Mouse (Mus musculus) spleen, adult 2 months (tissue): Measurements from ENCODE around the gene Gm10271. TPM values are rescaled to one million over a fixed set of nuclear protein-coding genes. Genes with fewer than 3 reads are reported as not detected.

Experiments used
- DNase-seq, 2 experiments: peaks; one replicate each; pipeline versions ENCODE4 v3.0.0 to v3.0.0-alpha.2; 2012 to 2021; ENCODE audit warnings: low spot score in 2 of 2, low read depth in 1 of 2
- H3K27ac ChIP-seq: fragments of 200-500 bp; 2 replicates; pipeline ENCODE4 v1.5.1; 2012; ENCODE audit warnings: low read length, inconsistent platforms; ENCODE audit not compliant: insufficient read depth
- H3K27me3 ChIP-seq: fragments of 200-500 bp; 2 replicates; pipeline ENCODE4 v1.6.1; 2012; ENCODE audit warnings: mild to moderate bottlenecking, moderate library complexity, low read length, inconsistent platforms; ENCODE audit not compliant: control insufficient read depth, insufficient read depth
- H3K36me3 ChIP-seq: fragments of 200-500 bp; 2 replicates; pipeline ENCODE4 v1.6.1; 2012; ENCODE audit warnings: mild to moderate bottlenecking, low read length, inconsistent platforms; ENCODE audit not compliant: control insufficient read depth, insufficient read depth
- H3K4me1 ChIP-seq: fragments of 200-500 bp; 2 replicates; pipeline ENCODE4 v1.6.1; 2011; ENCODE audit warnings: inconsistent platforms; ENCODE audit not compliant: control insufficient read depth, insufficient read depth, insufficient read length
- H3K4me3 ChIP-seq: fragments of 200-500 bp; 2 replicates; pipeline ENCODE4 v1.5.1; 2011; ENCODE audit warnings: mild to moderate bottlenecking, inconsistent platforms; ENCODE audit not compliant: insufficient read depth, insufficient read length; ENCODE audit errors: extremely low read depth
- CTCF ChIP-seq: fragments of 200-500 bp; IDR thresholded peaks from 2 replicates; pipeline ENCODE4 v1.5.1; 2011; ENCODE audit warnings: mild to moderate bottlenecking, inconsistent platforms; ENCODE audit not compliant: insufficient read depth, insufficient read length, insufficient replicate concordance; ENCODE audit errors: extremely low read depth
- POLR2A ChIP-seq: fragments of 200-500 bp; IDR thresholded peaks from 2 replicates; pipeline ENCODE4 v1.6.1; 2011; ENCODE audit warnings: low read depth, low read length, inconsistent platforms
- WGBS: fragments of 180-500 bp; shearing (Covaris S2); methylation state at CpG from one replicate; pipeline ENCODE4 v1.1.7; 2018; 5-methylcytosine and 5-hydroxymethylcytosine counted together
- polyA plus RNA-seq: library from polyadenylated mRNA; depleted of rRNA; stranded (reverse); fragments of >200 nt; gene quantifications from 2 replicates; pipeline ENCODE4 v1.2.3, GENCODE M21; 2012; rRNA removed

Gm10271 gene
- not detected in 2 replicates for polyA plus RNA-seq

DNA sequence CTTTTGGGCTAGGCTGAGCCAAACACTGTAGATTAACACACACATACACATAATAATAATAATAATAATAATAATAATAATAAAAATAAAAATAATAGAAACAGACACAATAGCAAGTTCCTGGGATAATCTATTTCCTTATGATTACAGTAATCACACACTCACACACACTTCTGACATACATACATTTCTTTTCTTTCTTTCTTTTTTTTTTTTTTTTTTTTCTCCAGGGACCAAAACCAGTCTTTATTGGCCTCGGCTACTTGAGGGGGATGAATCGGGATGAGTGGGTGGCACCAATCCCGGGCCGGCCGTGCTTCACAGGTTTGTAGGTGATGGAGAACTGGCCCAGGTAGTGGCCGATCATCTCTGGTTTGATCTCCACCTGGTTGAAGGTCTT, at the start of gene Gm10271:
TSS of gene Gm10271 (minus strand) at position 101 of the 400 bp plus-strand sequence.
- H3K27ac ChIP-seq = no peak within 1 kb of the TSS
- 92% methylated on average over 6 of the region's 6 CpGs for WGBS
- H3K27me3 ChIP-seq = no peaks in the 10 kb centered on the region
- DNase-seq = no peak
- no peaks in the 10 kb centered on the region for H3K4me1 ChIP-seq
- H3K4me3 ChIP-seq = no peak within 1 kb of the TSS
- TF ChIP-seq POLR2A (no peak), CTCF (no peak)
- no peaks in the 10 kb centered on the region for H3K36me3 ChIP-seq

DNA sequence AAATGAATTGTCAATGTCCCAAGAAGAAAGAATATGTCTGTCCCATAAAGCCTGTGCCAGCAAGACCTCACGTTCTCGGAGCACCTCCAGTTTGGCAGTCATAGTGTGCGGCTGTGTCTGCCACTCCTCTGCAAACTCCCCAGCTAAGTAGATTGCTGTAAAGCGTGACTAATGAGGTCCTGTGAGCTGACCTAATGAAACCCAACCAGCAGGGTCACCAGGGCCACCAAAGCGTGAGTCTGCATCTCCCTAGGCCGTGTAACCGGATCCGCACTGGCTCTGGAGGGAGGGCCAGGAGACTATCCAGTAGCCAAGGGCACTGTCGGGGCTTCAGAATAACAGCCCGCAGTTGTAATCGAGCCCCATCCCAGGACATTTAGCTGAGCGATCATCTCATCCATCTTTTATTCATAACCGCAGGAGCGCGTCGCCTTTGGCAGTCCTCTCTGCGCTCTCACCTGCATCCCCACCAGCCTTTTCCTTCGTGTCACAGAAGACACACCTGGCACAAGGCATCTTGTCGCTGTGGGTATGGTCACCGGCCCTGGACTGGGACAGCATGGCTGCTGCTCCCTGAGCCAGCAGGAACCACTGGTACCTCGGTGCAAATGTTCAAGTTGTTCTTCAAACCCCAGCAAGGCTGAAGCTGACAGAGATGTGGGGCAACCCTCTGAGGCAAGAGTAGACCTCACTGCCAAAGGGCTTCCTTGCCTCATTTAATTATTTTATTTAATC, 48.8 kb upstream of the Gm10271 start:
- WGBS = 82% methylated on average over 21 of the region's 21 CpGs
- Histone ChIP-seq H3K27ac (no peak overlapping the region), H3K27me3 (no peaks in the 10 kb centered on the region), H3K4me3 (no peak overlapping the region), H3K36me3 (no peaks in the 10 kb centered on the region), H3K4me1 (no peaks in the 10 kb centered on the region)
- no peak for TF ChIP-seq POLR2A
- no peak for TF ChIP-seq CTCF
- no peak for DNase-seq

DNA sequence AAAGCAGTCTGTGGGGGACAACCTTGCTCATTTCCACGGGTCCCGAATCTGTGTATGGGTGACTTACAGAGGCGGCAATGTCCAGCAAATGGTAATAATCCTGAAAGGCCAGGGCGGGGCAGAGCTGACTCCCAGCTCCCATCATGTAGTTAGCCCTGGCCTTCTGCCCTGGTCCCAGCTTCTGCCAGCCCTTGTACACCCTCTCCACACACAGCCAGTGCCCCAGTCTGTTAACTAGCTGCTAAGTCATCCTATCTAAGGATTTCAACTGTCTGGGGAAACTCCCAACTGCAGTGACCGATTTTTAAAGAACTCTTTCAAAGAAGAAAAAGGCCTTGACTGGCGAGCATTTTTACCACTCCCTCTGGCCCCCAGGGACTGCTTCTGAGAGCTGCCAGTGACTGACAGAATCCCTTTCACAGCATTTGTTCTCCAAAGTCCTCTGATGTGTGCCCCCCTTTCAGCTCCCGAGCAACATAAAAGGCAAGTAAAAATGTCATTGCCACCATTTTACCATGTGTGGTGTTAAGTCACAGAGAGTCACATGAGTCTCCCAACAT, 46.0 kb upstream of the Gm10271 start:
- Histone ChIP-seq H3K36me3 (no peaks in the 10 kb centered on the region), H3K4me1 (no peaks in the 10 kb centered on the region; the same call in 1 of the 2 replicates), H3K4me3 (no peak overlapping the region), H3K27me3 (no peaks in the 10 kb centered on the region), H3K27ac (no peak overlapping the region)
- WGBS = 64% methylated on average over 7 of the region's 7 CpGs
- TF ChIP-seq CTCF (no peak), POLR2A (no peak)
- DNase-seq = no peak

DNA sequence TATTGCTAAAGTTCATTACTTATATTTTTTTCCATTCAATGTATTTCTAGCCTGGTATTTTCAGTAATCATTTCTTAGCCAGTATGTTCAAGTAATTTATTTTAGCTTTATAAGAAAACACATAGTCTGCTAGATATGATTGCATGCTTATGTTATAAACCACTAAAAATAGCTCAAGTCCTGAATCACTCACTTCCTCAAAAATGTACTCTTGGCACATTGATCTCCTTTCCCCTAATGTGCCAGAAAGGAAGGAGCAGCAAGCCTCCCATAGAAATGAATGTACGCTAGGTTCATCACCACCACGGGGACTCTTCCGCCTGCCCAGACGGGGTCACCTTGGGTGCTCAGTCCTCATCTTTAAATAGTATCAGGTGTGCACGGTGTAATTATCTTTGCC, 42.2 kb upstream of the Gm10271 start:
- Histone ChIP-seq H3K36me3 (no peaks in the 10 kb centered on the region), H3K27ac (no peak overlapping the region), H3K27me3 (no peaks in the 10 kb centered on the region), H3K4me1 (no peaks in the 10 kb centered on the region; the same call in 1 of the 2 replicates), H3K4me3 (no peak overlapping the region)
- WGBS = 80% methylated on average over 5 of the region's 5 CpGs
- TF ChIP-seq CTCF (no peak), POLR2A (no peak)
- DNase-seq = no peak

DNA sequence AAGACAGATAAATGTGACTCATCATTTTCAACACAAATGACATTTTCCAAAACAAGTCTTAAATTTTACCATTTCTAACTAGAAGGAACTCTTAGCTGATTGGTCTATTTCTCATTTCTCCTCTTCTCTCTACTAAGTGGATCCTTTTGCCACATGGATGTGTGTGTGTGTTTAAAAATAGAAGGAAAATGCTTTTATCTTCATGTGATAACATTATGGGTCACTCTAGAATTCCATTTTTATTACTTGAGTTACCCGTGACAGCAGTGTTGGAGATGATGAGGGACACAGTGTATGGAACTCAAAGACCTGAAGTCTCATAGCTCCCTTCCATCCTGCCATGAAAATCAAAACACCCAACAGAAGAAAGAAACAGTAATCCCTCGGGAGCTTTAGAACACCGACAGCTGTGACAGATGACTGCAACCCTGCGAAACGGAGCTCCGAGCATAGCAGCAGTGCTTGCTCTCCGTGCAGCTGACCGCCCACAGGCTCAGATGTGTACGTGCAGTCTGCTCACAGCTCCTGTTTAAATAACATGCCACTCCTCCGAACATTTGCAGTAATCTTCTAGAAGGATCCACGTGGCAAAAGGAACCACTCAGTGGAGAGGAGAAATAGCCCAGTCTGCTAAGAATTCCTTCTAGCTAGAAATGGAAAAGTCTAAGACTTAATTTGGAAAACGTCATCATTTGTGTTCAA, 41.4 kb upstream of the Gm10271 start:
- Histone ChIP-seq H3K4me3 (no peak overlapping the region), H3K27me3 (no peaks in the 10 kb centered on the region), H3K27ac (no peak overlapping the region), H3K36me3 (no peaks in the 10 kb centered on the region), H3K4me1 (no peaks in the 10 kb centered on the region; the same call in 1 of the 2 replicates)
- DNase-seq = no peak
- WGBS = 34% methylated on average over 12 of the region's 12 CpGs
- TF ChIP-seq POLR2A (no peak), CTCF (no peak)

DNA sequence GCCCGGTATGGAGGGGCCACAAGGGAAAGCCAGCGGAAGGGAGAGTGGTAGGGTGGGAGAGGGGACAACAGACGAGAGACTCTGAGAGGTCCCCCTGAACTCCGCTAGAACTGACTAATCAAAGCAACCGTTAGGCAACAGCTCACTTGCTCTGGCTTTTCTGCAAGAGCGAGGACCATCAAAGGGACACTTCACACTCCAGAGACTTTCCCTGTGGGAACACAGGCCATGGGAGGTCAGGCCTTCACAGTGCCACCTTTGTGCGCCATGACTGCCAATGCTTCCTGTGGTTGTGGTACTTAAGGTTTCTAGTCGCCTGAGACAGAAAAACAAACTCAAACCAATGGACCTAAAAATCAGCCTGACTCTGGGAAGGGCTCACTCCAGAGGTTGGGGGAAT, 38.6 kb upstream of the Gm10271 start:
- Histone ChIP-seq H3K27me3 (no peaks in the 10 kb centered on the region), H3K27ac (no peak overlapping the region), H3K4me1 (no peaks in the 10 kb centered on the region; the same call in 1 of the 2 replicates), H3K4me3 (no peak overlapping the region), H3K36me3 (no peaks in the 10 kb centered on the region)
- no peak for TF ChIP-seq POLR2A
- TF ChIP-seq CTCF = no peak
- 74% methylated on average over 8 of the region's 8 CpGs for WGBS
- DNase-seq = no peak

DNA sequence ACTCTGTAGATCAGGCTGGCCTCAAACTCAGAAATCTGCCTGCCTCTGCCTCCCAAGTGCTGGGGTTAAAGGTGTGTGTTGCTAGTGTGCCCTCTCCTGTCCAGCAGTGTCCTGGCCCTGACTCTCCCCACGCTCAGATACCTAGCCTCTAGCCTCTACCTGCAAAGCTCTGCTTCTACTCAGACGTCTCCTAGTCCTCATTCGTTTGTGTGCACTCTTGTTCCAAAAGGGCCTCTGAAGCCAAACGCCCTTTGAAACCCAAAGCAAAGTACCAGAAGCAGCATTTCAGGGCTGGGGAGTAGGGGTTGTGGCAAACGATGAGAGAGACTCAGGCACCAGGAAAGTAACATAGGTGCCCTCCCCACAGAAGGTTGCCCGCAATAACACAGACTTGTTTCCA, 37.3 kb upstream of the Gm10271 start:
- no peak overlapping the region for H3K27ac ChIP-seq
- H3K27me3 ChIP-seq = no peaks in the 10 kb centered on the region
- TF ChIP-seq CTCF (no peak), POLR2A (no peak)
- H3K36me3 ChIP-seq = no peaks in the 10 kb centered on the region
- no peaks in the 10 kb centered on the region; the same call in 1 of the 2 replicates for H3K4me1 ChIP-seq
- no peak overlapping the region for H3K4me3 ChIP-seq
- no peak for DNase-seq
- 88% methylated on average over 6 of the region's 6 CpGs for WGBS
